Mouse (Mus musculus) myocyte (in vitro differentiated cells): ENCODE data around the gene Msantd1.

Experiments used
- CEBPB ChIP-seq: IDR thresholded peaks from 2 replicates; pipeline ENCODE4 v1.6.1; 2011; ENCODE audit warnings: mild to moderate bottlenecking, moderate library complexity; ENCODE audit not compliant: poor library complexity, insufficient read depth, severe bottlenecking
- E2F4 ChIP-seq: IDR thresholded peaks from one replicate; pipeline ENCODE4 v1.6.1; 2011; ENCODE audit warnings: mild to moderate bottlenecking, control low read depth, moderate library complexity; ENCODE audit not compliant: insufficient read depth
- MAX ChIP-seq: IDR thresholded peaks from one replicate; pipeline ENCODE4 v1.6.1; 2011; ENCODE audit warnings: low read depth, mild to moderate bottlenecking, control low read depth
- MYOD1 ChIP-seq, 3 experiments: IDR thresholded peaks; one replicate each; pipeline ENCODE4 v1.6.1; 2011; ENCODE audit warnings: control low read depth in 2 of 3, low read depth in 2 of 3, mild to moderate bottlenecking in 2 of 3, moderate library complexity in 1 of 3; ENCODE audit not compliant: insufficient read length in 2 of 3, control insufficient read depth in 1 of 3
- POLR2A ChIP-seq: IDR thresholded peaks from one replicate; pipeline ENCODE4 v1.6.1; 2011; ENCODE audit warnings: low read depth, mild to moderate bottlenecking, control low read depth, moderate library complexity; ENCODE audit not compliant: insufficient read length
- POLR2AphosphoS2 ChIP-seq: IDR thresholded peaks from one replicate; pipeline ENCODE4 v1.6.1; 2011; ENCODE audit warnings: low read depth, control low read depth; ENCODE audit not compliant: insufficient read length
- USF1 ChIP-seq: IDR thresholded peaks from one replicate; pipeline ENCODE4 v1.6.1; 2011; ENCODE audit warnings: low read depth, mild to moderate bottlenecking, control low read depth, moderate library complexity

- TF ChIP-seq POLR2A (no peak), USF1 (no peak), E2F4 (no peak), POLR2AphosphoS2 (no peak), MYOD1 (IDR thresholded peaks at IDR 0.05; ENCODE audit: control insufficient read depth in 1 of 3, insufficient read length in 2 of 3, low read depth in 2 of 3) (no peak), CEBPB (no peak), MAX (no peak)
Measured at GRCm38 (mm10) chr5:34902811-34903385, 4.9 kb upstream of the Msantd1 start.
